Mouse (Mus musculus) lung, postnatal 0 days (tissue): ENCODE results near the gene Col1a2.

Experiments
- CTCF ChIP-seq: IDR thresholded peaks from 2 replicates; pipeline ENCODE4 v1.5.1; 2016; ENCODE audit warnings: antibody characterized with exemption, mild to moderate bottlenecking
- EP300 ChIP-seq: IDR thresholded peaks from 2 replicates; pipeline ENCODE4 v1.6.1; 2016; ENCODE audit warnings: antibody characterized with exemption, mild to moderate bottlenecking, control low read depth

DNA sequence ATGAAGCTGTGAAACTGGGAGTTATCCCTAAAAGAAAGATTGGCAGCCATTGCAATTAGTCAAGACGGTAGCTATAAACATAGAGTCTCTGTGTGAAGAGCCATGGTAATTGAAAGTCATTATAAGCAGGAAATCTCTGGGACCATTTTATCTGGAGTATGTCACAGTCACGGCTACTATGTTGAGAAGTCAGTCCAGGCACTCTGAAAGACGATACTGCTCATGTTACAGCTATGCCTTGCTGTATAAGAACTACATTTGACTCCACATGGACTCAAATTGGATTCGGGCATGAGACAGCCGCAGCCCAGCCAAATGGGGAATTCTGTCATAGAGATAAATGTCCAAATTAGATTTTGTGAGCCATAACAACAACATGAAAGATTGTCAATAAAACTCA is 58.9 kb downstream of the Col1a2 start:
- TF ChIP-seq CTCF, result no peak
- no peak for TF ChIP-seq EP300
